Mouse (Mus musculus): Measurements from ENCODE around the gene Rdh1. TPM values are rescaled to one million over a fixed set of nuclear protein-coding genes. Genes with fewer than 3 reads are reported as not detected.
A peak's percentile ranks its signal among the peaks of the same experiment; 100 is the strongest.

Gene Rdh1
- polyA plus RNA-seq, 1 experiment: 0.01 TPM

DNA sequence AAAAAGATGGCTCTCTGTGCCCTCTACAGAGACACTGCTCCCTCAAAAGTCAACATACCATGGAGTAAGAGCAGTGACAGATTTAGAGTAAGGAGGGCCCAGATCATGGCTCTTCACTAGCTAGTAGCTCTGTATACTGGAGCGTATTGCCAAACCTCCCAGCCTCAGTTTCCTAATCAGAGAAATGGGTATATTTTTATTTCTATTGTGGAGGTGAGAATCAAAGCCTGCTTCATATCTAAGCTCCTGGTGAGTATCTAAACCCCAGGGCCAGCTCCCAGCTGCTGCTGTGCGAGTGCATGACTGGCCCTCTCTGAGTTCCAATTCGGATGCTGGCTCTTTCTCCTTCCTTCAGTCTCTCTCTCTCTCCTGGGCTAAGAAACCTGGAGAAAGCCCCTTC lies 35.3 kb upstream of the Rdh1 start, which contains the start of gene Tac2:
Gene Tac2 (plus strand): TSS at position 301 of the 400 bp plus-strand sequence.
- H3K36me3 ChIP-seq (ENCODE audit: control insufficient read depth, insufficient read depth): no peaks in the 10 kb centered on the region
- no peak within 1 kb of the TSS for H3ac ChIP-seq (ENCODE audit: control insufficient read depth, insufficient read length)
- TF ChIP-seq MAX (IDR thresholded peaks at IDR 0.05; ENCODE audit: low read depth) (no peak), SRF (IDR thresholded peaks at IDR 0.05; ENCODE audit: control insufficient read depth, insufficient read length, low read depth) (no peak), E2F4 (IDR thresholded peaks at IDR 0.05; ENCODE audit: insufficient read depth) (no peak), POLR2AphosphoS2 (IDR thresholded peaks at IDR 0.05; ENCODE audit: insufficient read length, low read depth) (no peak)
- H3K4me3 ChIP-seq: no peak within 1 kb of the TSS
- H3K4me2 ChIP-seq (ENCODE audit: low read depth): no peak within 1 kb of the TSS
- no peaks in the 10 kb centered on the region for H3K79me2 ChIP-seq (ENCODE audit: control insufficient read depth, insufficient read depth)
- H3K27me3 ChIP-seq (ENCODE audit: control insufficient read depth, insufficient read depth, insufficient read length): peaks cover 71% of the 10 kb centered on the region

DNA sequence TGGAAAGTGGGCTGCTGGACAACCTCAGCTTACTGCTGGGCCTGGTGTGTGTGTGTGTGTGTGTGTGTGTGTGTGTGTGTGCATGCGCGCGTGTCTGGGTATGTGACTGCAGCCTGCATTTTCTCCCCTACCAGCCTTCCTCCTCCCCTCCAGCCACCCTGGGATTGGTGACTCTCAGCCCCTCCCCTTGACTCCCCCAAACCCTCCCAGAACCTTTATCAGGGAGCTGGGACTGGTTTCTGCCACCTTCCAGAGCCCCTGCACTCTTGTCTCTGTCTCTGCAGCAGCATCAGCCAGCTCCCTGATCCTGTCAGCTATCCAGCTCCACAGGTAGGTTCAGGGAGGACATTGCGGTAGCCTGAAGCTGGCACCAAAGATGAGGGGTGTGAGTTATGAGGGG lies 34.4 kb upstream of the Rdh1 start:
- Histone ChIP-seq H3K4me3 (no peak overlapping the region), H3K36me3 (ENCODE audit: control insufficient read depth, insufficient read depth) (no peaks in the 10 kb centered on the region), H3K27me3 (ENCODE audit: control insufficient read depth, insufficient read depth, insufficient read length) (peaks cover 65% of the 10 kb centered on the region), H3K79me2 (ENCODE audit: control insufficient read depth, insufficient read depth) (no peaks in the 10 kb centered on the region), H3ac (ENCODE audit: control insufficient read depth, insufficient read length) (no peak overlapping the region), H3K4me2 (ENCODE audit: low read depth) (no peak overlapping the region)
- TF ChIP-seq MYOD1 (IDR thresholded peaks at IDR 0.05; ENCODE audit: control insufficient read depth in 1 of 3, insufficient read length in 2 of 3, low read depth in 2 of 3) (no peak), MAX (IDR thresholded peaks at IDR 0.05; ENCODE audit: low read depth) (no peak), REST (IDR thresholded peaks at IDR 0.05; ENCODE audit: insufficient read depth, insufficient read length) (no peak), TCF12 (IDR thresholded peaks at IDR 0.05; ENCODE audit: insufficient read depth, poor library complexity, severe bottlenecking) (no peak), CEBPB (IDR thresholded peaks at IDR 0.05; ENCODE audit: insufficient read depth, poor library complexity, severe bottlenecking) (no peak), POLR2A (IDR thresholded peaks at IDR 0.05; ENCODE audit: insufficient read length, low read depth) (no peak), POLR2AphosphoS2 (IDR thresholded peaks at IDR 0.05; ENCODE audit: insufficient read length, low read depth) (no peak)

DNA sequence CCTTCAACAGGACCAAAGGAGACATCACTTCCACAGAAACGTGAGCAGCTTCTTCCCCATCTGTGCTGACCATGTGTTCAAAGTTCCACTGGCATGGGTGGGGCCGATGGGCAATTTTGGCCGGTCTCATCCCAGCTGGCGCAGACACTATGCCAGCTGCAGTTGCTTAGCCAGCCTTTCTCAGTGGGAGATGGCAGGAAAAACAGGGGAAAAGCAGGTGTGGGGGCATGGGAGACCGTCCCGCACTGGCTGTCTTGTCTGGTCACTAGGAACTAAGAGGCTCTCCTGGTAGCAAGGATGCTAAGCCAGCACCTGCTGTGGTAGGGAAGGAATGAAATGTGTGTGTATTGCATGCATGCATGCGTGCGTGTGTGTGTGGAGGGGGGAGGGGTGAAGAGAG lies 31.1 kb upstream of the Rdh1 start:
- H3K36me3 ChIP-seq (ENCODE audit: control insufficient read depth, insufficient read depth): no peaks in the 10 kb centered on the region
- H3K4me2 ChIP-seq (ENCODE audit: low read depth): peak overlapping the region; percentile 32
- H3ac ChIP-seq (ENCODE audit: control insufficient read depth, insufficient read length): no peak overlapping the region
- H3K27me3 ChIP-seq (ENCODE audit: control insufficient read depth, insufficient read depth, insufficient read length): peaks cover 42% of the 10 kb centered on the region
- no peak overlapping the region for H3K4me3 ChIP-seq
- no peaks in the 10 kb centered on the region for H3K79me2 ChIP-seq (ENCODE audit: control insufficient read depth, insufficient read depth)
- no peak for TF ChIP-seq MAX (IDR thresholded peaks at IDR 0.05; ENCODE audit: low read depth)
- TF ChIP-seq SRF (IDR thresholded peaks at IDR 0.05; ENCODE audit: control insufficient read depth, insufficient read length, low read depth): no peak
- no peak for TF ChIP-seq REST (IDR thresholded peaks at IDR 0.05; ENCODE audit: insufficient read depth, insufficient read length)
- peak; percentile 83 to 97 (median 91) for TF ChIP-seq MYOG (IDR thresholded peaks at IDR 0.05; ENCODE audit: control insufficient read depth in 1 of 3, insufficient read depth in 1 of 3, insufficient read length in 2 of 3, low read depth in 2 of 3)
- TF ChIP-seq TCF12 (IDR thresholded peaks at IDR 0.05; ENCODE audit: insufficient read depth, poor library complexity, severe bottlenecking): peak; percentile 73
- peak; percentile 86 for TF ChIP-seq TCF3 (IDR thresholded peaks at IDR 0.05; ENCODE audit: insufficient read length, low read depth)
- no peak for TF ChIP-seq POLR2A (IDR thresholded peaks at IDR 0.05; ENCODE audit: insufficient read length, low read depth)
- no peak for TF ChIP-seq POLR2AphosphoS2 (IDR thresholded peaks at IDR 0.05; ENCODE audit: insufficient read length, low read depth)
- peak; percentile 34 to 87 (median 84) for TF ChIP-seq MYOD1 (IDR thresholded peaks at IDR 0.05; ENCODE audit: control insufficient read depth in 1 of 3, insufficient read length in 2 of 3, low read depth in 2 of 3)

DNA sequence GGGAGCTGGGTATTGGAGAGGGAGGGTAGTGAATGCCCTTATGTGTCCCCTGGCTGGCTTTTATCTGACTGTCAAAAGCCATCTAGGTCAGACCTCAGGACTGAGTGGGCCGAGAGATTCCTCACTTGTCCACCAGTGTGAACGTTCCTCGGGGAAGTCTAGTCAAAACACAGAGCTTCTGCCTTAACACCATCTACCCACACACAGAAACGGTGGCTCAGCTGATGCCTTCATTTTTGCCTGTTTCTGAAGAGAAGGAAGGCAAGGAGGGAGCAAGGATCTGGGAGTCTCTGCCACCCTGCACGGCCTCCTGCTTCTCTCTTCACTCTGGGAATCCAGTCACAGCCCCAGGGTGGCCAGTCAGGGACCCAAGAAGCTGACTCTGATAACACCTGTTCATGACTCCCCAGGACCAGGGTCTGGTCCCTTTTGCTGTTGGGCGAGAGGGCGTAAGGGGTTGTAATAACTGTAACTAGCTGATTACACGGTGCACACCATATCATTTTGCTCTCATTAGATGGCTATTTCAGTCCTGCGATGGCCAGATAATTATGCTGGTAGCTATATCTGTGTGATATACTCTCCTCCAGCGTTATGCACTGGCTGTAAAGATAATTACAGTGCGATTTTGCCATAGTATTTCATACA lies 29.1 kb upstream of the Rdh1 start:
- H3K27me3 ChIP-seq (ENCODE audit: control insufficient read depth, insufficient read depth, insufficient read length): peaks cover 47% of the 10 kb centered on the region
- H3K36me3 ChIP-seq (ENCODE audit: control insufficient read depth, insufficient read depth): no peaks in the 10 kb centered on the region
- H3ac ChIP-seq (ENCODE audit: control insufficient read depth, insufficient read length): no peak overlapping the region
- H3K4me2 ChIP-seq (ENCODE audit: low read depth): peak overlapping the region; percentile 58
- no peaks in the 10 kb centered on the region for H3K79me2 ChIP-seq (ENCODE audit: control insufficient read depth, insufficient read depth)
- no peak for TF ChIP-seq POLR2AphosphoS2 (IDR thresholded peaks at IDR 0.05; ENCODE audit: insufficient read length, low read depth)
- no peak for TF ChIP-seq MYOG (IDR thresholded peaks at IDR 0.05; ENCODE audit: control insufficient read depth in 1 of 3, insufficient read depth in 1 of 3, insufficient read length in 2 of 3, low read depth in 2 of 3)
- TF ChIP-seq MAX (IDR thresholded peaks at IDR 0.05; ENCODE audit: low read depth): no peak
- TF ChIP-seq TCF12 (IDR thresholded peaks at IDR 0.05; ENCODE audit: insufficient read depth, poor library complexity, severe bottlenecking): no peak
- no peak for TF ChIP-seq SRF (IDR thresholded peaks at IDR 0.05; ENCODE audit: control insufficient read depth, insufficient read length, low read depth)
- TF ChIP-seq TCF3 (IDR thresholded peaks at IDR 0.05; ENCODE audit: insufficient read length, low read depth): no peak
- no peak for TF ChIP-seq MYOD1 (IDR thresholded peaks at IDR 0.05; ENCODE audit: control insufficient read depth in 1 of 3, insufficient read length in 2 of 3, low read depth in 2 of 3)
- no peak for TF ChIP-seq POLR2A (IDR thresholded peaks at IDR 0.05; ENCODE audit: insufficient read length, low read depth)
- H3K4me3 ChIP-seq: no peak overlapping the region

DNA sequence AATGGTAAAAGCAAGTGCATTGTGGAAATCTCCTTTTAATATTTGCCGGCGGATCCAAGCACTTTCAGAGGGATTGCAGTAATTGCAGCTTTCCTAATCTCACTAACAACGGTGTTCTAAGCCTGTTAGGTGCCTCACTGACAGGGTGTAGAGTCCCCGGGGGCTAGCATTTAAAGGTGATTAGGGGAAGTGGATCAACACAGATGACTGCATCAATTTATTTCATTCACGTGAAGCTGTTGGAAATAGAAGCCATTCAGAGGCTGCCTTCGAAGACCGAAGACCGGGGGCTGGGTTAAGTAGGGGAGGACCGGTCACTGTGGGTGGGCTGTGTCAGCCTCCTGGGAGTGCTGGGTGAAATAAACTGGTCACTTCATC lies 28.6 kb upstream of the Rdh1 start:
- no peaks in the 10 kb centered on the region for H3K36me3 ChIP-seq (ENCODE audit: control insufficient read depth, insufficient read depth)
- TF ChIP-seq E2F4 (IDR thresholded peaks at IDR 0.05; ENCODE audit: insufficient read depth): no peak
- H3ac ChIP-seq (ENCODE audit: control insufficient read depth, insufficient read length): no peak overlapping the region
- no peaks in the 10 kb centered on the region for H3K79me2 ChIP-seq (ENCODE audit: control insufficient read depth, insufficient read depth)
- H3K4me3 ChIP-seq: no peak overlapping the region
- peak overlapping the region; percentile 58 for H3K4me2 ChIP-seq (ENCODE audit: low read depth)
- peaks cover 43% of the 10 kb centered on the region for H3K27me3 ChIP-seq (ENCODE audit: control insufficient read depth, insufficient read depth, insufficient read length)

All from myocyte (in vitro differentiated cells).